Mouse (Mus musculus): Measurements from ENCODE around the gene Dusp16.

- no peak for TF ChIP-seq USF1 (IDR thresholded peaks at IDR 0.05; ENCODE audit: low read depth)
- no peak for TF ChIP-seq CTCF (IDR thresholded peaks at IDR 0.05; ENCODE audit: control insufficient read depth, insufficient read depth, insufficient read length)
Measured at GRCm38 (mm10) chr6:134696146-134696545, 96.3 kb downstream of the Dusp16 start.

All from C2C12 (cell line).